Mouse (Mus musculus) spleen, embryonic (tissue): Measurements from ENCODE around the gene Pidd1.

Experiments
- CTCF ChIA-PET: fragments of 350-600 bp; sonication (Branson Sonifier 250); formaldehyde crosslinking; loops from one replicate; lab custom pipeline; 2022; lab: Charles Lee

Gene Pidd1

DNA sequence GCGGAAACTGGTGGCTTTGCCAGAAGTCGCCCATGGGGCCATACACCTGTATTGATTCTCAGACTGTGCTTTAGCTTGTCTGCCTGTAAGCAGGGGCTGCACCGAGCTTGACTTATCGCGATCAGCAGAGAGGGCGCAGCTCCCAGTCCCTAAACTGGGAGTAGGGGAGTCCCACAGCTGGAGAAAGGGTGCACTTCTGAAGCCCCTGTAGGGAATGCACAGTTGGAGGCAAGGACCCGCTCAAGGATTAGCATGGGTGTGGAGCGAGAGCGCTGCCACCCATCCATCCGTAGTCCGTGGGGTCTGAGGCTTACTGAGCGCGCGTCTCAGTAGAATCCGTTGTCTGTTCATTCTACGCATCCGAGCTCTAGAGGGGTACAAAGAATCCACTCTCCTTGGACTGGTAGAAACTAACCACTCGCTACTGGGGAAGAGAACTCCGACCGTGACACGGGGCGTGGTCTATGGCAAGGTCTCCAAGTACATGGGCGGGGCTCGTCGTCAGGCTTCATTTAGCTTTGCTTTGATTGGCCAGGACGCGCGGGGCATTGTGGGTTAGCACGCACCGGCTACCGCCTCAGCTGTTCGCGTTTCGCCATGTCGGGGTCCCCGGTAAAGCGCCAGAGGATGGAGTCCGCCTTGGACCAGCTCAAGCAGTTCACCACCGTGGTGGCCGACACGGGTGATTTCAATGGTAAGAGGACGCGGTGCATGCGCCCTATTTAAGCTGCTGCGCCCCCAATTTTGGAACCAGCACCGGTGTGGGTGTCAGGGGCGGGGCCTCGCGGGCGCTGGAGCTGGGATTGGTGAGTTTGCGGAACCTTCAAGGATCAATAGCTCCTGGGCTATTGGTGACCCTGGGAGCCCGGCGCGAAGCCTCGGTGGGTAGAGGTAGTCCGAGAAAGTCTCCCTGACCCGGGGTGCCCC lies 51.9 kb downstream of the Pidd1 start, which contains the start of gene Taldo1:
Taldo1 (plus strand) TSS at position 575 of the 927 bp plus-strand sequence.
- CTCF ChIA-PET = interaction anchor here (0.6 to 1.0 kb wide), 2 partner anchors 17 to 25 kb away, joined by 3 to 17 read pairs; no protein-coding TSS in a partner anchor

DNA sequence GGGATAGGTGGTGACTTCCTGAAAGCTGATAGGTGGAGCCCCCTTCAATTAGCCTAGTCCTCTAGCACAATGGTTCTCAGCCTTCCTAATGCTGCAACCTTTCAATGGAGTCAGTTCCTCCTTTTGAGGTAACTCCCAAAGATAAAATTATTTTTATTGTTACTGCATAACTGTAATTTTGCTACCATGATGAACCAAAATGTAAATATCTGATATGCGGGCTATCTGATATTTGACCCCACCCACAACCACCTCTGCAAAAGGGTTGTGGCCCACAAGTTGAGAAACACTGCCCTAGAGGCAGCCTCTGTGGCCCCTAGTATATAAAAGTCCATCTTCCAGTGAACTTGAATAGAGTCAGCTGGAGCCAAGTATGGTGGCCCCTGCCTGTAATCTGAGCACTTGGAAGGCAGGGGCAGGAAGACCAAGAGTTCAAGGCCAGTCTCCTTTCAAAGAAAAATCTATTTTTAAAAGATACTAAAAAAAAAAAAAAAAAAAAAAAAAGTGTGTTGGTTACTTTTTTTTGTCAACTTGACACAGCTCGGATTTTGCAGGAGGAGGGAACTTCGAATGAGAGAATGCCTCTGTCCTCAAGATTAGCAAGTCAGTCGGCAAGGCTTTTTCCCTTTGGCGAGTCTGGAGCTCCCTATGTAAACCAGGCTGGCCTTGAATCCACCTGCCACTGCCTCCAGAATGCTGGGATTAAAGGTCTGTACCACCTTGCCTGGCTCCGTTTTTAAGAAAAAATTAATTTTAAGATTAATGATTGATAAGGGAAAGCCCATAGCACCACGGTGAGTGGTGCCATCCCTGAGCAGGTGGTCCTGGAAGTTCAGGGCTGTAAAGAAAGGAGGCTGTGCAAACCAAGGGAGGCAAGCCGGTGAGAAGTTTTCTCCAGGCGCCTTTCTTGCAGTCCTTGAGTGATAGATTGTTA lies 53.2 kb downstream of the Pidd1 start:
- CTCF ChIA-PET = interaction anchor here (0.8 kb wide), 1 partner anchor 320 kb away, joined by 7 read pairs; no protein-coding TSS in a partner anchor

GRCm38 (mm10) chr7:141388487-141389109 lies 55.2 kb downstream of the Pidd1 start:
- CTCF ChIA-PET = interaction anchor here (0.5 kb wide), 1 partner anchor 245 kb away, joined by 3 read pairs; no protein-coding TSS in a partner anchor
